Mouse (Mus musculus): ENCODE data around the gene Zxdb. TPM values are rescaled to one million over a fixed set of nuclear protein-coding genes. Genes with fewer than 3 reads are reported as not detected.
"Not testable (repeated sequence)": the region's sequence is repeated elsewhere in the genome, so short reads cannot be mapped to it uniquely, and the experiment has no call there.

The Zxdb gene
- 10 to 100 TPM; 13.9 to 14.2 TPM for total RNA-seq (2021)
- long read RNA-seq, experiment 1, full-length matches to known transcripts: 5 of 5 reads
- long read RNA-seq, experiment 1, partial matches to known transcripts: 0 of 5 reads
- long read RNA-seq, experiment 1, other reads (novel, unspliced or antisense): 0 of 5 reads
- long read RNA-seq, experiment 2, full-length matches to known transcripts: 4 of 4 reads
- long read RNA-seq, experiment 2, partial matches to known transcripts: 0 of 4 reads
- long read RNA-seq, experiment 2, other reads (novel, unspliced or antisense): 0 of 4 reads

GRCm38 (mm10) chrX:94724192-94724971, at the start of gene Zxdb:
Gene Zxdb, plus strand, starts transcription at chrX:94724569.
- DNase-seq (ENCODE audit: low spot score in 2 of 2); intact Hi-C loops (cut with DNase I): not testable (repeated sequence)

- peak in 1 of 2 experiments; percentile 72 for DNase-seq (ENCODE audit: low spot score in 2 of 2)
- intact Hi-C loops (cut with DNase I): no loop called here
Measured at GRCm38 (mm10) chrX:94674977-94675376, 49.4 kb upstream of the Zxdb start.

GRCm38 (mm10) chrX:94681581-94681980, 42.8 kb upstream of the Zxdb start:
- intact Hi-C loops (cut with DNase I); DNase-seq (ENCODE audit: low spot score in 2 of 2): not testable (repeated sequence)

GRCm38 (mm10) chrX:94689593-94689992, 34.8 kb upstream of the Zxdb start:
- DNase-seq (ENCODE audit: low spot score in 2 of 2): peak in 1 of 2 experiments; percentile 32
- intact Hi-C loops (cut with DNase I): not testable (repeated sequence)

- intact Hi-C loops (cut with DNase I); DNase-seq (ENCODE audit: low spot score in 2 of 2): not testable (repeated sequence)
Measured at GRCm38 (mm10) chrX:94706676-94707075, 17.7 kb upstream of the Zxdb start.

GRCm38 (mm10) chrX:94709752-94710151, 14.6 kb upstream of the Zxdb start:
- intact Hi-C loops (cut with DNase I); DNase-seq (ENCODE audit: low spot score in 2 of 2): not testable (repeated sequence)

- DNase-seq (ENCODE audit: low spot score in 2 of 2); intact Hi-C loops (cut with DNase I): not testable (repeated sequence)
Measured at GRCm38 (mm10) chrX:94724972-94725569, 702 bp downstream of the Zxdb start.

- DNase-seq (ENCODE audit: low spot score in 2 of 2); intact Hi-C loops (cut with DNase I): not testable (repeated sequence)
Measured at GRCm38 (mm10) chrX:94725627-94726083, 1.3 kb downstream of the Zxdb start.

GRCm38 (mm10) chrX:94731596-94731995, 7.2 kb downstream of the Zxdb start:
- DNase-seq (ENCODE audit: low spot score in 2 of 2): no peak
- intact Hi-C loops (cut with DNase I): no loop called here

GRCm38 (mm10) chrX:94753733-94754132, 29.4 kb downstream of the Zxdb start:
- no peak for DNase-seq (ENCODE audit: low spot score in 2 of 2)
- intact Hi-C loops (cut with DNase I): no loop called here

- intact Hi-C loops (cut with DNase I): no loop called here
- no peak for DNase-seq (ENCODE audit: low spot score in 2 of 2)
Measured at GRCm38 (mm10) chrX:94759959-94760358, 35.6 kb downstream of the Zxdb start.

GRCm38 (mm10) chrX:94773876-94774275, 49.5 kb downstream of the Zxdb start:
- no peak for DNase-seq (ENCODE audit: low spot score in 2 of 2)
- intact Hi-C loops (cut with DNase I): no loop called here

Other genes with a start within 250 kb of the Zxdb start
- 100 to 1,000 TPM; 455 to 494 TPM for gene Maged1, start 182.4 kb upstream of the Zxdb start, total RNA-seq (2021)
- 10 to 100 TPM; 34.4 to 36.4 TPM for gene Gspt2, start 88.5 kb upstream of the Zxdb start, total RNA-seq (2021)

Data from left cerebral cortex, postnatal 14 days (tissue).